In the genomic region with DNA sequence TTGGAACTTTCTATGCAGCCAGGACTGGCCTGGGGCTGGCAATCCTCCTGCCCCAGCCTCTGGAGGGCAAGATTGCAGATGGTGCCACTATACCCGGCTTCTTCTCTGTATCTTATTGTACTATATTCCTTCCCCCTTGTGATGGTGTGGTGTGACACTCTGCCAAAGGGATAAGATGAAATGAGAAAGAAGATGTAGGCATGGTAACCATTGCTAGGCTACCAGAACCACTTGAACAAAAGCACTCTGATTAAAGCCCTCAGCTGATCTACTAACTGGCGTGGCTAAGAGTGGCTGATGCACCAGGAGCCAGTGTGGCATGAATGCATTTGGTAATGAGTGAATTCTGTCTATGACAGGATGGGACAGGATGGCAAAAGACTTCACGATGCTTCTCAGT, we compare ENCODE assay signal across 22 mouse cellular contexts. TPM values are rescaled to one million over a fixed set of nuclear protein-coding genes. Genes with fewer than 3 reads are reported as not detected.
DNase-seq lines count a peak whose midpoint lies in the region; ATAC-seq and TF ChIP-seq lines count a peak whose summit lies in the region.
"Had no signal": no experiment of that assay in that cellular context is flagged by ENCODE, and none has a peak within 500 bp of the region (broad histone marks: within the 10 kb centered on the region; RNA-seq: fewer than 3 reads in every experiment).

A gene (minus strand): TSS at position 29 of the 400 bp plus-strand sequence.

- no peak within 1 kb of the TSS for H3K9ac ChIP-seq in hindbrain, embryonic 12.5 days
- no peak within 1 kb of the TSS for H3K9ac ChIP-seq in midbrain, embryonic 12.5 days (replicated peaks)
- H3K9ac ChIP-seq: limb, embryonic 12.5 days; neural tube, embryonic 15.5 days had no signal

- peak; percentile 43; the same call in 1 of the 2 replicates for ATAC-seq in hindbrain, embryonic 12.5 days (ENCODE audit: low FRiP score)
- peak; percentile 66 for ATAC-seq in midbrain, embryonic 12.5 days (ENCODE audit: low FRiP score, low read depth)

- no peaks in the 10 kb centered on the region for H3K27me3 ChIP-seq in hindbrain, embryonic 12.5 days
- H3K27me3 ChIP-seq in midbrain, embryonic 12.5 days = no peaks in the 10 kb centered on the region
- H3K27me3 ChIP-seq: limb, embryonic 12.5 days; neural tube, embryonic 15.5 days had no signal

- no peak within 1 kb of the TSS for H3K4me3 ChIP-seq in layer of hippocampus, adult 2 months
- no peak within 1 kb of the TSS for H3K4me3 ChIP-seq in hindbrain, embryonic 12.5 days
- no peak within 1 kb of the TSS for H3K4me3 ChIP-seq in midbrain, embryonic 12.5 days
- H3K4me3 ChIP-seq: erythroblast, embryonic 14.5 days; gastrocnemius, adult 2 months; limb, embryonic 12.5 days; neural tube, embryonic 15.5 days had no signal

- TF ChIP-seq CTCF in layer of hippocampus, adult 2 months (conservative IDR thresholded peaks at IDR 0.05) = no peak

- DNase-seq in layer of hippocampus, adult 2 months (ENCODE audit: low spot score in 2 of 2) = peak; percentile 12 to 51
- DNase-seq in layer of hippocampus, postnatal 36 days = no peak
- DNase-seq in brain, embryonic 18.5 days (ENCODE audit: low read depth, low spot score) = peak; percentile 6
- DNase-seq in urinary bladder, adult 2 months (ENCODE audit: low spot score) = no peak
- no peak for DNase-seq in thymus, postnatal 10 days (ENCODE audit: low spot score in 2 of 2)
- DNase-seq in spleen, postnatal 10 days (ENCODE audit: low spot score in 2 of 2) = no peak
- DNase-seq: adrenal gland, postnatal 25 days; cerebellum, adult 11-12 months; gastrocnemius, adult 2 months; heart, postnatal 36 days; kidney, adult 8-10 months; lung, postnatal 4 days; right cerebral cortex, postnatal 14 days; thymus, postnatal 14 days had no signal

- H3K9me3 ChIP-seq in hindbrain, embryonic 12.5 days (replicated peaks) = no peaks in the 10 kb centered on the region
- H3K9me3 ChIP-seq in midbrain, embryonic 12.5 days = no peaks in the 10 kb centered on the region
- H3K9me3 ChIP-seq: limb, embryonic 12.5 days; neural tube, embryonic 15.5 days had no signal

- no peaks in the 10 kb centered on the region for H3K4me1 ChIP-seq in hindbrain, embryonic 12.5 days
- H3K4me1 ChIP-seq in midbrain, embryonic 12.5 days = no peaks in the 10 kb centered on the region
- H3K4me1 ChIP-seq: limb, embryonic 12.5 days; neural tube, embryonic 15.5 days had no signal

- no peak within 1 kb of the TSS for H3K27ac ChIP-seq in layer of hippocampus, adult 2 months
- H3K27ac ChIP-seq in hindbrain, embryonic 12.5 days = no peak within 1 kb of the TSS
- no peak within 1 kb of the TSS for H3K27ac ChIP-seq in midbrain, embryonic 12.5 days (replicated peaks)
- H3K27ac ChIP-seq: gastrocnemius, adult 2 months; limb, embryonic 12.5 days; neural tube, embryonic 15.5 days had no signal

- 61% methylated on average over 3 of the region's 3 CpGs for WGBS in hindbrain, embryonic 12.5 days
- 55% methylated on average over 3 of the region's 3 CpGs for WGBS in midbrain, embryonic 12.5 days

- no peaks in the 10 kb centered on the region for H3K36me3 ChIP-seq in hindbrain, embryonic 12.5 days
- no peaks in the 10 kb centered on the region for H3K36me3 ChIP-seq in midbrain, embryonic 12.5 days
- H3K36me3 ChIP-seq: limb, embryonic 12.5 days; neural tube, embryonic 15.5 days had no signal

- no peak within 1 kb of the TSS for H3K4me2 ChIP-seq in hindbrain, embryonic 12.5 days (replicated peaks)
- H3K4me2 ChIP-seq in midbrain, embryonic 12.5 days (replicated peaks) = no peak within 1 kb of the TSS
- H3K4me2 ChIP-seq: limb, embryonic 12.5 days; neural tube, embryonic 15.5 days had no signal

RNA-seq across cellular contexts. Expression of the gene that starts here (rescaled TPM):
- total RNA-seq in layer of hippocampus, adult 2 months (2021) = 1 to 10 TPM; 1.3 TPM
- 1 to 10 TPM; 1.3 to 1.5 TPM for total RNA-seq in layer of hippocampus, postnatal 36 days (2021)
- not detected in 2 replicates for polyA plus RNA-seq in hindbrain, embryonic 12.5 days (2016; fragmentation: Nextera tagmentation; extraction: Ambion mirVana)
- polyA plus RNA-seq in midbrain, embryonic 12.5 days (2016; fragmentation: Nextera tagmentation; extraction: Ambion mirVana) = 0.21 TPM in 1 of 2 replicates, not detected in the other
- not detected in 2 replicates for polyA plus RNA-seq in urinary bladder, adult 2 months (2012; rRNA removed)
- total RNA-seq: adrenal gland, postnatal 25 days; gastrocnemius, adult 2 months; heart, adult 8-10 months; heart, postnatal 36 days; MEL had no signal
- polyA plus RNA-seq: erythroblast, embryonic 14.5 days; limb, embryonic 12.5 days; liver, embryonic 16.5 days; neural tube, embryonic 15.5 days had no signal

Comparison
In these comparisons a context has a peak if more than half of its experiments do, and no peak if none do; other contexts are left out.
1. DNase-seq: peak in layer of hippocampus, adult 2 months (2 of 2) and brain, embryonic 18.5 days (single experiment); none in layer of hippocampus, postnatal 36 days (0 of 2), urinary bladder, adult 2 months (single experiment), thymus, postnatal 10 days (0 of 2) and spleen, postnatal 10 days (0 of 2).
2. Peak in ATAC-seq in hindbrain, embryonic 12.5 days; RNA of the gene not detected or under 1 TPM.
3. Peak in ATAC-seq in midbrain, embryonic 12.5 days; RNA of the gene not detected or under 1 TPM.